In genomic region chr4:70311530-70311929, GRCm38 (mm10) we compare ENCODE assay signal across 9 mouse cellular contexts.
DNase-seq lines count a peak whose midpoint lies in the region; ATAC-seq and TF ChIP-seq lines count a peak whose summit lies in the region.
"Had no signal": no experiment of that assay in that cellular context is flagged by ENCODE, and none has a peak within 500 bp of the region (broad histone marks: within the 10 kb centered on the region; RNA-seq: fewer than 3 reads in every experiment).

No protein-coding gene starts in this region.

- H3K9ac ChIP-seq in forebrain, embryonic 14.5 days (ENCODE audit: low read length), result no peak overlapping the region
- H3K9ac ChIP-seq: midbrain, embryonic 12.5 days had no signal

- DNase-seq in forebrain, embryonic 14.5 days (ENCODE audit: low spot score), result peak; percentile 73
- DNase-seq in forebrain, embryonic 10.5 days (ENCODE audit: extremely low spot score, low spot score), result no peak
- peak; percentile 32 for DNase-seq in adrenal gland, adult 8-10 months
- peak; percentile 68 to 73 for DNase-seq in frontal cortex, adult 2 months (ENCODE audit: extremely low spot score in 1 of 2, low spot score in 1 of 2)
- peak; percentile 52 to 67 for DNase-seq in left cerebral cortex, adult 2 months (ENCODE audit: extremely low spot score in 1 of 2, low spot score in 2 of 2)
- peak; percentile 62 to 75 for DNase-seq in right cerebral cortex, postnatal 36 days (ENCODE audit: low spot score in 2 of 2)
- DNase-seq in urinary bladder, adult 18-20 months (ENCODE audit: low spot score in 2 of 2), result no peak

- peak; percentile 85 for ATAC-seq in forebrain, embryonic 14.5 days
- no peak for ATAC-seq in monocyte, adult 5-6 weeks (replicated peaks; ENCODE audit: insufficient number of reproducible peaks, low FRiP score, low TSS enrichment, poor library complexity, severe bottlenecking)

- intact Hi-C loops in left cerebral cortex, adult 2 months (cut with DNase I), result loop anchor here (5.0 kb wide), 1 partner anchor 549 kb away; no protein-coding TSS in a partner anchor

- no peaks in the 10 kb centered on the region for H3K9me3 ChIP-seq in forebrain, embryonic 14.5 days (replicated peaks; ENCODE audit: control insufficient read depth, low read length)
- no peaks in the 10 kb centered on the region for H3K9me3 ChIP-seq in forebrain, embryonic 10.5 days
- H3K9me3 ChIP-seq: midbrain, embryonic 12.5 days had no signal

- peaks cover 28% of the 10 kb centered on the region for H3K36me3 ChIP-seq in forebrain, embryonic 14.5 days (ENCODE audit: control insufficient read depth, insufficient read depth, low read length)
- peaks cover 57% of the 10 kb centered on the region for H3K36me3 ChIP-seq in forebrain, embryonic 10.5 days (replicated peaks)

- H3K27ac ChIP-seq in forebrain, embryonic 14.5 days (ENCODE audit: low read depth, low read length), result peak overlapping the region; percentile 63; the same call in 1 of the 2 replicates
- no peak overlapping the region for H3K27ac ChIP-seq in forebrain, embryonic 10.5 days
- H3K27ac ChIP-seq in left cerebral cortex, adult 2 months, result peak overlapping the region; percentile 45
- H3K27ac ChIP-seq: midbrain, embryonic 12.5 days had no signal

- no peak overlapping the region for H3K4me2 ChIP-seq in forebrain, embryonic 14.5 days (ENCODE audit: low read length)
- H3K4me2 ChIP-seq: midbrain, embryonic 12.5 days had no signal

- H3K27me3 ChIP-seq in forebrain, embryonic 14.5 days (replicated peaks; ENCODE audit: control insufficient read depth, insufficient read depth, low read length), result no peaks in the 10 kb centered on the region
- H3K27me3 ChIP-seq in forebrain, embryonic 10.5 days (ENCODE audit: poor library complexity, severe bottlenecking), result no peaks in the 10 kb centered on the region
- H3K27me3 ChIP-seq: midbrain, embryonic 12.5 days had no signal

- 56% methylated on average over 5 of the region's 5 CpGs for WGBS in forebrain, embryonic 14.5 days
- WGBS in forebrain, embryonic 10.5 days, result 91% methylated on average over 5 of the region's 5 CpGs

- TF ChIP-seq CTCF in left cerebral cortex, adult 2 months (IDR thresholded peaks at IDR 0.05), result no peak

- no peak overlapping the region for H3K4me3 ChIP-seq in forebrain, embryonic 14.5 days (ENCODE audit: low read depth, low read length)
- H3K4me3 ChIP-seq in forebrain, embryonic 10.5 days, result no peak overlapping the region
- no peak overlapping the region for H3K4me3 ChIP-seq in left cerebral cortex, adult 2 months
- H3K4me3 ChIP-seq: midbrain, embryonic 12.5 days had no signal

- peaks cover 10% of the 10 kb centered on the region for H3K4me1 ChIP-seq in forebrain, embryonic 14.5 days (ENCODE audit: control insufficient read depth, insufficient read depth, low read length)
- no peaks in the 10 kb centered on the region for H3K4me1 ChIP-seq in forebrain, embryonic 10.5 days
- H3K4me1 ChIP-seq: midbrain, embryonic 12.5 days had no signal

Comparison
In these comparisons a context has a peak if more than half of its experiments do, and no peak if none do; other contexts are left out.
1. DNase-seq: peak in forebrain, embryonic 14.5 days (single experiment), adrenal gland, adult 8-10 months (single experiment), frontal cortex, adult 2 months (2 of 2), left cerebral cortex, adult 2 months (2 of 2) and right cerebral cortex, postnatal 36 days (2 of 2); none in forebrain, embryonic 10.5 days (single experiment) and urinary bladder, adult 18-20 months (0 of 2).